Mouse (Mus musculus): ENCODE measurements around the gene Kirrel.

GRCm38 (mm10) chr3:87164099-87164815 is 10.3 kb downstream of the Kirrel start:
- TF ChIP-seq ELF1 (IDR thresholded peaks at IDR 0.05; ENCODE audit: low read depth, low read length), result no peak
- TF ChIP-seq MAZ (IDR thresholded peaks at IDR 0.05; ENCODE audit: low read depth, low read length), result no peak
- TF ChIP-seq ZKSCAN1 (IDR thresholded peaks at IDR 0.05; ENCODE audit: low read depth, low read length), result no peak
- no peak for TF ChIP-seq CTCF (IDR thresholded peaks at IDR 0.05 in 2 of 3, conservative IDR thresholded peaks at IDR 0.05 in 1 of 3; ENCODE audit: control insufficient read depth in 1 of 3, insufficient read depth in 1 of 3, low read depth in 2 of 3, low read length in 3 of 3, poor library complexity in 1 of 3, severe bottlenecking in 1 of 3)
- TF ChIP-seq MAX (IDR thresholded peaks at IDR 0.05; ENCODE audit: low read length), result no peak
- no peak for TF ChIP-seq ZNF384 (IDR thresholded peaks at IDR 0.05; ENCODE audit: low read depth, low read length)
- TF ChIP-seq GATA1 (IDR thresholded peaks at IDR 0.05; ENCODE audit: low read depth, low read length), result no peak
- TF ChIP-seq TBP (IDR thresholded peaks at IDR 0.05; ENCODE audit: low read depth, low read length), result no peak
- no peak for TF ChIP-seq POLR2AphosphoS5 (IDR thresholded peaks at IDR 0.05; ENCODE audit: borderline replicate concordance, low read depth, low read length)

All from MEL (cell line).